Mouse (Mus musculus) ES-E14 (cell line): ENCODE results near the gene Cfi. TPM values are rescaled to one million over a fixed set of nuclear protein-coding genes. Genes with fewer than 3 reads are reported as not detected.

Experiments used
- DNase-seq: peaks from one replicate; pipeline ENCODE4 v3.0.0-alpha.2; 2013; ENCODE audit warnings: low read depth, low spot score
- H3K27ac ChIP-seq: 2 replicates; pipeline ENCODE4 v1.5.1; 2012; ENCODE audit warnings: low read depth, mild to moderate bottlenecking, low read length, moderate library complexity, mixed read lengths; ENCODE audit not compliant: poor library complexity, insufficient read depth, severe bottlenecking
- H3K36me3 ChIP-seq: 2 replicates; pipeline ENCODE4 v1.6.1; 2012; ENCODE audit warnings: mild to moderate bottlenecking, low read length, moderate library complexity, mixed read lengths; ENCODE audit not compliant: control insufficient read depth, poor library complexity, insufficient read depth, severe bottlenecking
- H3K4me1 ChIP-seq, 2 experiments: fragments of 150-350 bp in 1 of 2; sonication (generic) in 1 of 2; 2 replicates each; pipeline ENCODE4 v1.6.1; 2012; ENCODE audit warnings: low read length in 2 of 2, mild to moderate bottlenecking in 1 of 2, mixed read lengths in 1 of 2; ENCODE audit not compliant: control insufficient read depth in 2 of 2, insufficient read depth in 2 of 2, poor library complexity in 1 of 2
- H3K4me3 ChIP-seq, 2 experiments: fragments of 150-350 bp in 1 of 2; sonication (generic) in 1 of 2; 2 replicates each; pipeline ENCODE4 v1.5.1; 2012; ENCODE audit warnings: low read length in 2 of 2, low read depth in 1 of 2, mild to moderate bottlenecking in 1 of 2, mixed read lengths in 1 of 2; ENCODE audit not compliant: insufficient read depth in 1 of 2, poor library complexity in 1 of 2, severe bottlenecking in 1 of 2
- H3K9ac ChIP-seq: 2 replicates; pipeline ENCODE4 v1.6.1; 2012; ENCODE audit warnings: low read depth, mild to moderate bottlenecking, low read length, mixed read lengths; ENCODE audit not compliant: poor library complexity, insufficient read depth, severe bottlenecking
- H3K9me3 ChIP-seq: fragments of 150-350 bp; sonication (generic); 2 replicates; pipeline ENCODE4 v1.6.1; 2012; ENCODE audit warnings: low read depth, mild to moderate bottlenecking, low read length; ENCODE audit not compliant: control insufficient read depth, insufficient read depth
- CHD2 ChIP-seq: IDR thresholded peaks from 2 replicates; pipeline ENCODE4 v1.6.1; 2014; ENCODE audit warnings: mild to moderate bottlenecking, low read depth, low read length, inconsistent platforms
- HCFC1 ChIP-seq: IDR thresholded peaks from 2 replicates; pipeline ENCODE4 v1.6.1; 2012; ENCODE audit warnings: low read length, inconsistent platforms, borderline replicate concordance; ENCODE audit not compliant: insufficient read depth
- MAFK ChIP-seq: IDR thresholded peaks from 2 replicates; pipeline ENCODE4 v1.6.1; 2014; ENCODE audit warnings: mild to moderate bottlenecking, low read depth, low read length, inconsistent platforms; ENCODE audit not compliant: insufficient read depth
- ZC3H11A ChIP-seq: IDR thresholded peaks from 2 replicates; pipeline ENCODE4 v1.6.1; 2012; ENCODE audit warnings: low read depth, mild to moderate bottlenecking, inconsistent platforms, low read length, borderline replicate concordance
- ZNF384 ChIP-seq: IDR thresholded peaks from 2 replicates; pipeline ENCODE4 v1.6.1; 2012; ENCODE audit warnings: low read depth, low read length, inconsistent platforms
- in situ Hi-C, 2 experiments: fragments of 600-800 bp; cut with MboI; formaldehyde crosslinking; loops; one replicate each; pipeline ENCODE4 v1.15.1; 2025; ENCODE audit warnings: low sequenced_read_pairs in 2 of 2, inconsistent platforms in 1 of 2; ENCODE audit not compliant: unreplicated experiment in 2 of 2
- total RNA-seq: library from RNA; depleted of rRNA; stranded (reverse); fragments of 300-350 nt; gene quantifications from 2 replicates; pipeline ENCODE4 v1.2.3, GENCODE M21; 2012

Gene Cfi
- total RNA-seq, 1 experiment, result not detected

- no peaks in the 10 kb centered on the region for H3K4me1 ChIP-seq
- TF ChIP-seq ZC3H11A, result no peak
- TF ChIP-seq HCFC1, result no peak
- peaks cover 20% of the 10 kb centered on the region for H3K36me3 ChIP-seq
- H3K9ac ChIP-seq, result no peak overlapping the region
- in situ Hi-C loops, result no loop called here
- H3K4me3 ChIP-seq, result no peak overlapping the region
- H3K27ac ChIP-seq, result no peak overlapping the region
- DNase-seq, result no peak
- no peaks in the 10 kb centered on the region for H3K9me3 ChIP-seq
Measured at GRCm38 (mm10) chr3:129824146-129824545, 11.5 kb upstream of the Cfi start.

GRCm38 (mm10) chr3:129824891-129825290, 10.8 kb upstream of the Cfi start:
- Histone ChIP-seq H3K27ac (no peak overlapping the region), H3K9ac (no peak overlapping the region), H3K9me3 (no peaks in the 10 kb centered on the region), H3K4me1 (peaks cover 2 to 5% of the 10 kb centered on the region in 2 experiments; a peak in 2 of 4 replicates), H3K36me3 (peaks cover 24% of the 10 kb centered on the region), H3K4me3 (no peak overlapping the region)
- in situ Hi-C loops, result no loop called here
- DNase-seq, result no peak
- TF ChIP-seq ZNF384 (no peak), MAFK (0 out of 2 replicates have a peak, but pooled peaks have one; percentile 34)

GRCm38 (mm10) chr3:129826691-129827090, 9.0 kb upstream of the Cfi start:
- H3K27ac ChIP-seq, result no peak overlapping the region
- H3K4me3 ChIP-seq, result no peak overlapping the region
- H3K36me3 ChIP-seq, result peaks cover 24% of the 10 kb centered on the region
- H3K9me3 ChIP-seq, result no peaks in the 10 kb centered on the region
- H3K9ac ChIP-seq, result no peak overlapping the region
- no peak for TF ChIP-seq MAFK
- TF ChIP-seq ZC3H11A, result no peak
- no peak for TF ChIP-seq HCFC1
- no peak for TF ChIP-seq CHD2
- peaks cover 3 to 5% of the 10 kb centered on the region in 2 experiments; a peak in 2 of 4 replicates for H3K4me1 ChIP-seq
- no peak for DNase-seq
- in situ Hi-C loops, result no loop called here

GRCm38 (mm10) chr3:129827691-129828090, 8.0 kb upstream of the Cfi start:
- H3K4me3 ChIP-seq, result no peak overlapping the region
- no peak overlapping the region for H3K27ac ChIP-seq
- no peak overlapping the region for H3K9ac ChIP-seq
- peaks cover 3 to 5% of the 10 kb centered on the region in 2 experiments; a peak in 2 of 4 replicates for H3K4me1 ChIP-seq
- no peaks in the 10 kb centered on the region for H3K9me3 ChIP-seq
- no peak for DNase-seq
- peaks cover 24% of the 10 kb centered on the region for H3K36me3 ChIP-seq
- in situ Hi-C loops, result no loop called here
- TF ChIP-seq ZC3H11A (no peak), CHD2 (no peak), HCFC1 (no peak), MAFK (no peak), ZNF384 (no peak)

GRCm38 (mm10) chr3:129830626-129831025, 5.1 kb upstream of the Cfi start:
- TF ChIP-seq ZC3H11A (no peak), ZNF384 (no peak), CHD2 (no peak), HCFC1 (no peak), MAFK (no peak)
- Histone ChIP-seq H3K4me3 (peak overlapping the region; percentile 78 to 95), H3K4me1 (peaks cover 3 to 6% of the 10 kb centered on the region in 2 experiments; a peak in 2 of 4 replicates), H3K27ac (peak overlapping the region; percentile 72), H3K9ac (peak overlapping the region; percentile 97), H3K9me3 (no peaks in the 10 kb centered on the region), H3K36me3 (peaks cover 12% of the 10 kb centered on the region; the same call in 1 of the 2 replicates)
- DNase-seq, result no peak
- in situ Hi-C loops, result no loop called here
